Mouse (Mus musculus) MEL (cell line): ENCODE measurements around the gene Itgb2. TPM values are rescaled to one million over a fixed set of nuclear protein-coding genes. Genes with fewer than 3 reads are reported as not detected.
A peak's percentile ranks its signal among the peaks of the same experiment; 100 is the strongest.

Experiments used
- DNase-seq: peaks from one replicate; pipeline ENCODE4 v3.0.0; 2011; ENCODE audit warnings: low read depth, low spot score
- H3K27ac ChIP-seq: 2 replicates; pipeline ENCODE4 v1.5.1; 2012; ENCODE audit warnings: low read depth, mild to moderate bottlenecking, control low read depth, low read length, moderate library complexity; ENCODE audit not compliant: control insufficient read depth
- H3K27me3 ChIP-seq, 2 experiments: fragments of 150-350 bp in 1 of 2; sonication (generic) in 1 of 2; 2 replicates each; pipeline ENCODE4 v1.6.1; 2012; ENCODE audit warnings: low read length in 2 of 2, mild to moderate bottlenecking in 2 of 2, improper control_type of control experiment in 1 of 2, moderate library complexity in 1 of 2; ENCODE audit not compliant: insufficient read depth in 2 of 2, control insufficient read depth in 1 of 2
- H3K36me3 ChIP-seq, 2 experiments: 2 replicates each; pipeline ENCODE4 v1.6.1; 2012 to 2014; ENCODE audit warnings: low read length in 2 of 2, improper control_type of control experiment in 1 of 2, inconsistent platforms in 1 of 2, mild to moderate bottlenecking in 1 of 2; ENCODE audit not compliant: insufficient read depth in 2 of 2, control insufficient read depth in 1 of 2
- H3K4me1 ChIP-seq, 2 experiments: fragments of 150-350 bp in 1 of 2; sonication (generic) in 1 of 2; 2 replicates each; pipeline ENCODE4 v1.6.1; 2012; ENCODE audit warnings: low read length in 2 of 2, improper control_type of control experiment in 1 of 2, mild to moderate bottlenecking in 1 of 2; ENCODE audit not compliant: insufficient read depth in 2 of 2, control insufficient read depth in 1 of 2
- H3K4me3 ChIP-seq, 2 experiments: fragments of 150-350 bp in 1 of 2; sonication (generic) in 1 of 2; 2 replicates each; pipeline ENCODE4 v1.5.1; 2012; ENCODE audit warnings: low read depth in 2 of 2, low read length in 2 of 2, mild to moderate bottlenecking in 2 of 2, moderate library complexity in 2 of 2, control low read depth in 1 of 2, improper control_type of control experiment in 1 of 2; ENCODE audit not compliant: control insufficient read depth in 1 of 2, insufficient read depth in 1 of 2
- H3K79me2 ChIP-seq: 2 replicates; pipeline ENCODE4 v1.6.1; 2012; ENCODE audit warnings: mild to moderate bottlenecking, low read length, moderate library complexity; ENCODE audit not compliant: control insufficient read depth, poor library complexity, insufficient read depth
- H3K9ac ChIP-seq: 2 replicates; pipeline ENCODE4 v1.6.1; 2012; ENCODE audit warnings: low read depth, mild to moderate bottlenecking, control low read depth, low read length, moderate library complexity; ENCODE audit not compliant: control insufficient read depth, poor library complexity, severe bottlenecking
- H3K9me3 ChIP-seq: fragments of 150-350 bp; sonication (generic); replicated peaks from 2 replicates; pipeline ENCODE4 v1.6.1; 2012; ENCODE audit warnings: mild to moderate bottlenecking, low read length, improper control_type of control experiment, moderate library complexity; ENCODE audit not compliant: insufficient read depth
- BHLHE40 ChIP-seq: IDR thresholded peaks from 2 replicates; pipeline ENCODE4 v1.6.1; 2012; ENCODE audit warnings: low read depth, mild to moderate bottlenecking, inconsistent platforms, low read length, improper control_type of control experiment, borderline replicate concordance
- CTCF ChIP-seq, 3 experiments: IDR thresholded peaks in 2 of 3; conservative IDR thresholded peaks in 1 of 3; 2 replicates each; pipeline ENCODE4 v1.5.1; 2011 to 2012; ENCODE audit warnings: low read length in 3 of 3, low read depth in 2 of 3, mild to moderate bottlenecking in 2 of 3, improper control_type of control experiment in 1 of 3, inconsistent platforms in 1 of 3, mixed read lengths in 1 of 3, moderate library complexity in 1 of 3; ENCODE audit not compliant: control insufficient read depth in 1 of 3, insufficient read depth in 1 of 3, poor library complexity in 1 of 3, severe bottlenecking in 1 of 3
- E2F4 ChIP-seq: IDR thresholded peaks from 2 replicates; pipeline ENCODE4 v1.6.1; 2011; ENCODE audit warnings: low read depth, low read length, improper control_type of control experiment, borderline replicate concordance
- ELF1 ChIP-seq: IDR thresholded peaks from 2 replicates; pipeline ENCODE4 v1.6.1; 2014; ENCODE audit warnings: low read depth, mild to moderate bottlenecking, inconsistent platforms, low read length, improper control_type of control experiment, moderate library complexity
- EP300 ChIP-seq, 2 experiments: IDR thresholded peaks; 2 replicates each; pipeline ENCODE4 v1.6.1; 2011; ENCODE audit warnings: improper control_type of control experiment in 2 of 2, low read length in 2 of 2, low read depth in 1 of 2, mild to moderate bottlenecking in 1 of 2
- GABPA ChIP-seq: IDR thresholded peaks from 2 replicates; pipeline ENCODE4 v1.6.1; 2012; ENCODE audit warnings: low read depth, mild to moderate bottlenecking, inconsistent platforms, low read length, improper control_type of control experiment, moderate library complexity
- GATA1 ChIP-seq: IDR thresholded peaks from 2 replicates; pipeline ENCODE4 v1.6.1; 2011; ENCODE audit warnings: low read depth, low read length, improper control_type of control experiment
- JUND ChIP-seq: IDR thresholded peaks from 2 replicates; pipeline ENCODE4 v1.6.1; 2011; ENCODE audit warnings: low read depth, mild to moderate bottlenecking, improper control_type of control experiment, low read length
- KAT2A ChIP-seq: conservative IDR thresholded peaks from 2 replicates; pipeline ENCODE4 v1.6.1; 2012; ENCODE audit warnings: low read depth, low read length, improper control_type of control experiment, inconsistent platforms
- MAFK ChIP-seq: IDR thresholded peaks from 2 replicates; pipeline ENCODE4 v1.6.1; 2011; ENCODE audit warnings: low read depth, mild to moderate bottlenecking, low read length, improper control_type of control experiment, borderline replicate concordance
- MAX ChIP-seq: IDR thresholded peaks from 2 replicates; pipeline ENCODE4 v1.6.1; 2011; ENCODE audit warnings: low read length, improper control_type of control experiment
- MAZ ChIP-seq: IDR thresholded peaks from 2 replicates; pipeline ENCODE4 v1.6.1; 2012; ENCODE audit warnings: low read depth, mild to moderate bottlenecking, inconsistent platforms, low read length, improper control_type of control experiment
- MYB ChIP-seq: IDR thresholded peaks from 2 replicates; pipeline ENCODE4 v1.6.1; 2011; ENCODE audit warnings: mild to moderate bottlenecking, low read depth, low read length, improper control_type of control experiment
- MYC ChIP-seq: IDR thresholded peaks from 2 replicates; pipeline ENCODE4 v1.6.1; 2011; ENCODE audit warnings: low read depth, mild to moderate bottlenecking, low read length, improper control_type of control experiment, moderate library complexity
- NELFE ChIP-seq: IDR thresholded peaks from 2 replicates; pipeline ENCODE4 v1.6.1; 2011; ENCODE audit warnings: low read depth, low read length, improper control_type of control experiment
- POLR2AphosphoS2 ChIP-seq: IDR thresholded peaks from 2 replicates; pipeline ENCODE4 v1.6.1; 2011; ENCODE audit warnings: low read length, improper control_type of control experiment
- POLR2AphosphoS5 ChIP-seq: IDR thresholded peaks from 2 replicates; pipeline ENCODE4 v1.6.1; 2012; ENCODE audit warnings: low read depth, borderline replicate concordance, mild to moderate bottlenecking, inconsistent platforms, low read length, moderate library complexity, mixed read lengths
- RAD21 ChIP-seq: IDR thresholded peaks from 2 replicates; pipeline ENCODE4 v1.6.1; 2011; ENCODE audit warnings: mild to moderate bottlenecking, low read depth, low read length, improper control_type of control experiment
- RCOR1 ChIP-seq: IDR thresholded peaks from 2 replicates; pipeline ENCODE4 v1.6.1; 2012; ENCODE audit warnings: low read depth, mild to moderate bottlenecking, inconsistent platforms, low read length, improper control_type of control experiment
- SMC3 ChIP-seq: IDR thresholded peaks from 2 replicates; pipeline ENCODE4 v1.6.1; 2011; ENCODE audit warnings: low read depth, low read length, improper control_type of control experiment
- TAL1 ChIP-seq: IDR thresholded peaks from 2 replicates; pipeline ENCODE4 v1.6.1; 2012; ENCODE audit warnings: mild to moderate bottlenecking, inconsistent platforms, low read length, moderate library complexity, mixed read lengths
- TBP ChIP-seq: IDR thresholded peaks from 2 replicates; pipeline ENCODE4 v1.8.0; 2011; ENCODE audit warnings: low read depth, low read length, improper control_type of control experiment
- ZC3H11A ChIP-seq: IDR thresholded peaks from 2 replicates; pipeline ENCODE4 v1.6.1; 2012; ENCODE audit warnings: low read depth, mild to moderate bottlenecking, inconsistent platforms, low read length, improper control_type of control experiment
- ZNF384 ChIP-seq: IDR thresholded peaks from 2 replicates; pipeline ENCODE4 v1.6.1; 2012; ENCODE audit warnings: low read depth, mild to moderate bottlenecking, inconsistent platforms, low read length, improper control_type of control experiment
- polyA plus RNA-seq, 2 experiments: library from polyadenylated mRNA; stranded (reverse) in 1 of 2; unstranded in 1 of 2; fragments of >175 nt in 1 of 2; fragments of >200 nt in 1 of 2; gene quantifications; 2 replicates each; pipeline versions ENCODE4 v1.2.1 to v1.2.4; 2012; ENCODE audit warnings: low replicate concordance in 2 of 2, low read depth in 1 of 2; ENCODE audit not compliant: insufficient read length in 2 of 2, insufficient read depth in 1 of 2, missing spikeins in 1 of 2
- total RNA-seq: library from RNA; depleted of rRNA; stranded (reverse); fragments of 300-350 nt; gene quantifications from 2 replicates; pipeline ENCODE4 v1.2.3, GENCODE M21; 2012

The Itgb2 gene
- total and polyA plus RNA-seq, 3 experiments: 36.9 to 45.8 TPM; not detected in 1

DNA sequence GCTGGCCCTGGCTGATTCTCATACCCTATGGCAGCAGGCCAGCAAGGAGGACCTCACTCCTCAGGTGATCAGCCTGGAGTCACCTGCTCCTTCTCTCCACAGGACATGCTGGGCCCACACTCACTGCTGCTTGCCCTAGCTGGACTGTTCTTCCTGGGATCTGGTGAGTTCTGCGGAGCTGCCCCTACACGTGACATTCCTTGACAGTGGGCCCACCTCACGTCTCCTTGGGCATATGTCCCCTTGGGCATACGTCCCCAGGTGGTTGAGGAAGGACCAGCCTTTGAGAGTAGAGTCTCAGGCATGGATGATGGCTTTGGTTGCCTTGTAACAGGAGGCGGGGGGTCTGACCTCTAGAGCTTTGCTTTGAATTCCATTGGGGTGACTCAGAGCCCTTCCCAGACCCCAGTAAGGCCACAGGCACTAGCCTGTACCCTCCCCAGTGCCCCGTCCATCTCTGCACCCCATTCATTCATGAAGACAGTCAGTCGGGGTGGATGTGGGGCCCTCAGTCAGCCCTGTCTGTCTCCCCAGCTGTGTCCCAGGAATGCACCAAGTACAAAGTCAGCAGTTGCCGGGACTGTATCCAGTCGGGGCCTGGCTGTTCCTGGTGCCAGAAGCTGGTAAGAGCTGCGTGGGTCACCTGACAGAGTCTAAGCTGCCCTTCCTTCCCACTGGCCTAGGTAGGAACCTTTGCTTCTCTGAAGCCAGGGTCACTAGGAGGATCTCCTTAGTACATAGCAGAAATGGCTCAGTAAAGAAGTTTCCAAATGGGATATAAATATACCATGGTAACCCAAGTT, 12.0 kb downstream of the Itgb2 start:
- H3K27me3 ChIP-seq: no peaks in the 10 kb centered on the region
- DNase-seq: no peak
- TF ChIP-seq EP300 (IDR thresholded peaks at IDR 0.05; ENCODE audit: low read depth in 1 of 2, low read length in 2 of 2) (no peak), POLR2AphosphoS2 (no peak), KAT2A (no peak)
- no peaks in the 10 kb centered on the region; a peak in 1 of 4 replicates for H3K36me3 ChIP-seq
- no peaks in the 10 kb centered on the region for H3K4me1 ChIP-seq
- H3K4me3 ChIP-seq: no peak overlapping the region
- no peak overlapping the region for H3K27ac ChIP-seq
- H3K9me3 ChIP-seq: no peaks in the 10 kb centered on the region
- no peak overlapping the region for H3K9ac ChIP-seq
- H3K79me2 ChIP-seq: peaks cover 2% of the 10 kb centered on the region

- Histone ChIP-seq H3K9me3 (no peaks in the 10 kb centered on the region), H3K4me3 (no peak overlapping the region), H3K27me3 (no peaks in the 10 kb centered on the region), H3K4me1 (no peaks in the 10 kb centered on the region), H3K27ac (no peak overlapping the region), H3K79me2 (peaks cover 2% of the 10 kb centered on the region), H3K9ac (no peak overlapping the region), H3K36me3 (peaks cover 0 to 4% of the 10 kb centered on the region in 2 experiments; a peak in 2 of 4 replicates)
- DNase-seq: peak; percentile 77
- TF ChIP-seq JUND: no peak
- 0 out of 2 replicates have a peak, but pooled peaks have one; percentile 21 for TF ChIP-seq ZC3H11A
- peak; percentile 34 for TF ChIP-seq RAD21
- peak; percentile 66 for TF ChIP-seq SMC3
- TF ChIP-seq ELF1: peak; percentile 15; the same call in 1 of the 2 replicates
- peak; percentile 69 to 80 (median 78) for TF ChIP-seq CTCF (IDR thresholded peaks at IDR 0.05 in 2 of 3, conservative IDR thresholded peaks at IDR 0.05 in 1 of 3; ENCODE audit: control insufficient read depth in 1 of 3, insufficient read depth in 1 of 3, low read depth in 2 of 3, low read length in 3 of 3, poor library complexity in 1 of 3, severe bottlenecking in 1 of 3)
- no peak for TF ChIP-seq BHLHE40
- TF ChIP-seq, all 39 proteins: peak for 5
Measured at GRCm38 (mm10) chr10:77543226-77543625, 13.2 kb downstream of the Itgb2 start.

- TF ChIP-seq ZC3H11A (no peak), RCOR1 (no peak), BHLHE40 (no peak), MAZ (no peak), GABPA (no peak), TBP (no peak), GATA1 (no peak), POLR2AphosphoS5 (no peak), SMC3 (no peak), JUND (no peak), NELFE (no peak), ELF1 (no peak), TAL1 (no peak), EP300 (IDR thresholded peaks at IDR 0.05; ENCODE audit: low read depth in 1 of 2, low read length in 2 of 2) (no peak), MAX (no peak), MYC (no peak), MYB (no peak), MAFK (no peak), ZNF384 (no peak), E2F4 (no peak)
- TF ChIP-seq, all 39 proteins: peak for 0
- no peaks in the 10 kb centered on the region for H3K79me2 ChIP-seq
- no peaks in the 10 kb centered on the region for H3K27me3 ChIP-seq
- DNase-seq: no peak
- H3K4me3 ChIP-seq: no peak overlapping the region
- no peak overlapping the region for H3K27ac ChIP-seq
- H3K4me1 ChIP-seq: no peaks in the 10 kb centered on the region
- no peaks in the 10 kb centered on the region for H3K9me3 ChIP-seq
- H3K9ac ChIP-seq: no peak overlapping the region
- peaks cover 0 to 4% of the 10 kb centered on the region in 2 experiments; a peak in 2 of 4 replicates for H3K36me3 ChIP-seq
Measured at GRCm38 (mm10) chr10:77544916-77545315, 14.9 kb downstream of the Itgb2 start.
